Mouse (Mus musculus) retina, postnatal 7 days (tissue): Measurements from ENCODE around the gene Abo.

Experiments
- DNase-seq: peaks from one replicate; pipeline ENCODE4 v3.0.0-alpha.2; 2012; ENCODE audit warnings: low read depth, low spot score

The Abo gene

DNA sequence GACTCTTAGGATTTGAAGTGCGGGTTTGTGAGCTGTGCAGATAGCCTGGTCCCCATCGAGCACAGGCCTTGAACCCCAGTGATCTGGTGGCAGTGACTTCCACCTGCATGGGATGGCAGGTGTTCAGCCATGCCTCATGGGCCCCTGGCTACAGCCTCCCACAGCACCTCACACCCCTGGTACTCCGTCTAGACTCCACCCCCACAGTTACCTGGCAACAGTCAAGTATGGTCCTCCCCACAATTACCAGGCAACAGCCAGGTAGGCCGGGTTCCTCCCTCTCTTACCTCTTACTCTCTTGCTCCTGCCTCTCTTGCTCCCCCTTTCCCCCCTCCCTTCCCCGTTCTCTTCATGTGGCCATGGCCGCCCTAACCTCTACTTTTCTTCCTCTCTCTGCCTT is 5.9 kb upstream of the Abo start:
- DNase-seq = no peak

DNA sequence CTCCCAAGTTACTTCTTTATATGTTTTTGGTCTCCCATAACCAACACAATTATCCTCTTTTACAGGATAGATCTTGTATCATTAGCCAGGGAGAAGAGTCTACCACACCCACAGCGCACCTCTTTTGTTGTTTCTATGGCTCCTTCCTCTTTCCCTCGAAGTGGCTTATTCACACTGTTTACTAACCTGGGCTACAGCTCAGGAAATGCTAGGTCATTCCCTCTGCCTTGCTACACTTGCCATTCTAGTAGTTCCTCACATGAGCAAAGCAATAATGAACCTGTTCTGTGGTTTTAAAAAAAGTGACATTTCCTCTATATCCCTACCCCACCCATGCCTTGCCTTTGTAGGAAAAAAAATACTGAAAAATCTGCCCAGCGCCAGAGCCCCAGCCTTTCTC is 1.9 kb downstream of the Abo start:
- no peak for DNase-seq

DNA sequence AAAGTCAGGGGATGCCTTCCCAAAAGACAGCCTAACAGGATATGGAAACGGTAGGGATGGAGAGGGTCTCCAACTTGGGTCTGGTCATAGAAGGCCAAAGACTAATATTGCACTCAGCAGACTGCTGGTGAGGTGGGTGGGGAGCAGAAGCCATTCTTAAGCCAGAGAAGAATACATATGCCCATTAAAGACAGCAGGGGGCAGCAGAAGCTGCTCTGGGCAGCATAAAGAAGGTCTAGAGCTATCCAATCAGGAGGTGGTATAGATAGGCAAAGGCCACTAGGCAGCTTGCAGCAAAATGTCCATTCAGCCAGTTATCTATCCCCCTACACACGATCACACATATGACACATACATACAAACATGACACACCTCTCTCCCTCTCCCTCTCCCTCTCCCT is 17.1 kb downstream of the Abo start:
- DNase-seq = peak; percentile 31

DNA sequence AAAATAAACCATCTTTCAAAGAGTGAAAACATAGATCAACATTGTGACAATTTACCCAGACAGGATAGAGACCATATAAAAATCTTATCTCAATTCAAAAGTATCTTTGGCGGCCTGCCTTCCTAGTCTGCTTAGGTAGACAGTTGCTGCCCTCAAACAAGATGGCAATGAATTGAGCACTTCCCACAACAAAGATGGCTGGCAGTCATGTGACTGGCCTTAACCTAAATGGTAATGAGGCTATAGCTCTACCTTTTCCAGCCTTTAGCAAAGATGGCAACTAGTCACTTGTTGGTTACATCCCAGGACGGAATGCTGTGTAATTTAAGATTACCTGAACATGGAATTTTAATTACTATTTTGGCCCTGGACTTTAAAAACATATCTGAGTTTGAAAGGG is 32.3 kb downstream of the Abo start:
- no peak for DNase-seq

DNA sequence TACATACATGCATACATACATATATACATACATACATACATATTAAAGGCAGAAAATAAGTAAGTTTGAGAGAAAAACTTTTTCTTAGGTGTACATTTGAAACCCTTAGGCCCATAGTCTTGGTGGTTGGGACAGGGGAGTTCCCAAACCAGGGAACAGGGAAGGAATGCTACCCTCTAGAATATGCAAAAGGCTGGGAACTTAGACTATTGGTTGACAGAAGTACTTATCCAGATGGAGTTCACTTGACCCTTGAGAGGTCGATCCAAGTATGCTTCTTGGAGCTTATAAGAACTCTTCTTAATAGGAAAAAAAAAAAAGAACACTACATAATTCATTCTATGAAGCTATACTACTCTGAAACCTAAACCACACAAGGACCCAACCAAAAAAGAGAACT is 36.7 kb downstream of the Abo start:
- DNase-seq = no peak

DNA sequence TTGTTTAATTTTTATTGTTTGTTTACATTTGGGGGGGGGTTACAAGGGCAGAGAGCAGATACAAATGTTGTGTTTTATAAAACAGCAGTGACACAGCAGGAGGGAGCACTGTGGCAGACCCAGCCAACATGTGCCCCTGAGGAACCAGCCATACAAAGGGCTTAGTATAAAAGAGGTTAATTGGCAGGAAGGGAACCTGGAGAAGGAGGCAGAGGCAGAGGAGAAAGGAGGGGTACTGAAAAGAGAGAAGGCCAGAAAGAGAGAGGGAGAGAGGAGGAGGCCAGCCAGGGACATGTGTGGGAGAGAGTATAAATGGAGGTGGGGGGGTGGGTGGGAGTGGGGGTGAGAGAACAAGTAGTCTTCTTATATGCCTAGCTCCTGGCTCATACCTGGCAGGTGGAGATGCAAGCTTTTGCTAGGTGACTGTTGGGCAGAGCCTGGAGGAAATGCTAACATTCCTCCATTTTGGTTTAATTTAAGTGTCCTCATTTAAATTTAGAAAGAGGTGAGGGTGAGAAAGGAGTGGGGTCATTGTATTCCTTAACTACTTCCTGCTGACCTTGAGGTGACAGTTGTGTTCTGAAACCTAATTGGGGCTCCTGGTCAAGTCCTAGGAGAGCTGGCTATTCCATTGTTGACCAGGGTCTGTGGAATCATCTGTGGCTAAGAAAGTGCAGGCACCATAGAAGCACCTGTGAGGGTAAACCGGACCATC is 37.4 kb downstream of the Abo start:
- no peak for DNase-seq
